Mouse (Mus musculus) midbrain, embryonic 12.5 days (tissue): ENCODE results near the gene Tmem131. TPM values are rescaled to one million over a fixed set of nuclear protein-coding genes. Genes with fewer than 3 reads are reported as not detected.

Source experiments
- ATAC-seq: fragments of 200-750 bp; cut with Nextera tagmentation; 2 replicates; pipeline ENCODE4 v1.8.0; 2017; ENCODE audit warnings: low read depth, moderate TSS enrichment, moderate library complexity; ENCODE audit not compliant: low FRiP score
- H3K27ac ChIP-seq: fragments of 300-500 bp; sonication (generic); replicated peaks from 2 replicates; pipeline ENCODE4 v1.5.1; 2016; ENCODE audit warnings: mild to moderate bottlenecking
- H3K27me3 ChIP-seq: fragments of 300-500 bp; sonication (generic); 2 replicates; pipeline ENCODE4 v1.6.1; 2016; ENCODE audit warnings: mild to moderate bottlenecking
- H3K36me3 ChIP-seq: fragments of 300-500 bp; sonication (generic); 2 replicates; pipeline ENCODE4 v1.6.1; 2016
- H3K4me1 ChIP-seq: fragments of 300-500 bp; sonication (generic); 2 replicates; pipeline ENCODE4 v1.6.1; 2016
- H3K4me2 ChIP-seq: fragments of 300-500 bp; sonication (generic); replicated peaks from 2 replicates; pipeline ENCODE4 v1.6.1; 2016; ENCODE audit warnings: mild to moderate bottlenecking, moderate library complexity
- H3K4me3 ChIP-seq: fragments of 300-500 bp; sonication (generic); 2 replicates; pipeline ENCODE4 v1.5.1; 2016; ENCODE audit warnings: mild to moderate bottlenecking
- H3K9ac ChIP-seq: fragments of 300-500 bp; sonication (generic); replicated peaks from 2 replicates; pipeline ENCODE4 v1.6.1; 2016; ENCODE audit warnings: mild to moderate bottlenecking, moderate library complexity
- H3K9me3 ChIP-seq: fragments of 300-500 bp; sonication (generic); 2 replicates; pipeline ENCODE4 v1.6.1; 2016; ENCODE audit warnings: mild to moderate bottlenecking
- WGBS: fragments of 180-500 bp; shearing (Covaris S2); methylation state at CpG from one replicate; pipeline ENCODE4 v1.1.7; 2016; 5-methylcytosine and 5-hydroxymethylcytosine counted together
- polyA plus RNA-seq: library from polyadenylated mRNA; unstranded; fragments of >200 nt; fragmentation: Nextera tagmentation; extraction: Ambion mirVana; gene quantifications from 2 replicates; pipeline ENCODE4 v1.2.1, GENCODE M21; 2016

The Tmem131 gene
- polyA plus RNA-seq, 1 experiment from 2014 or later: 17.8 TPM

GRCm38 (mm10) chr1:36923911-36924310 lies 19.6 kb downstream of the Tmem131 start:
- Histone ChIP-seq H3K9me3 (no peaks in the 10 kb centered on the region), H3K27me3 (no peaks in the 10 kb centered on the region), H3K4me3 (no peak overlapping the region), H3K4me1 (peaks cover 32% of the 10 kb centered on the region), H3K9ac (no peak overlapping the region), H3K36me3 (no peaks in the 10 kb centered on the region), H3K27ac (no peak overlapping the region), H3K4me2 (no peak overlapping the region)
- ATAC-seq: no peak

DNA sequence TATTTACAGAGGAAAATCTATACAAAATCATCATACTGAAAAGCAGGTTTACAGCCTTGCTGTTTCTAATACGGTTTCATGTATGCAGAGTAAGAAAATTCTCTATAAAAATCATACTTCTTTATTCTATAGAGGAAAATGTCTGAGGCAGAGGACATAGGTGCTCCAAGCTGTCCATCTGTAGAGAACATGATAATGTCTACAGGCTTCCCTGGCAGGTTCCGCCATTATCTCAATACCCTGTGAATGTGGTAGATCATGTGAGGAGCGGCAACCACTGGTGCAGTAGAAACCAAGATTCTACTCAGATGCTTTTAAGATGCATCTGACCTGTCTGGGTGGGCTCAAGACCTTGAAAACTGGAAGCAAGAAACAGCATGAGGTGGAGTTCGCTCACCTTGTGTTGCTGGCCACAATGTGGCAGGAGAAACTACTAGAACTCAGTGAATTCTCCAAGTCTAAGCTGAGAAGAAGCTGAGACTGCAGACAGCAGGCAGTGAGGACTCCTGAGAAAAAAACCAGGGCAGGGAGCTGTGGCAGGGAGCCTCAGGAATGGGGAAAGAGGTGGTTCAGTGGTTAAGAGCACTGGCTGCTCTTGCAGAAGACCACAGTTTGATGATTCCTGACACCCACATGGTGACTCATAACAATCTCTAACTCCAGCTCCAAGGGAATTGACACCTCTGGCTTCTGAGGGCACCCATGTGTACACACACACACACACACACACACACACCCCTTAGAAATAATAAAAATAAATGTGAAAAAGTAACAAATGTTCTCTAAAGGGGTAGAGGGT lies 20.6 kb downstream of the Tmem131 start:
- Histone ChIP-seq H3K4me2 (no peak overlapping the region), H3K9me3 (no peaks in the 10 kb centered on the region), H3K36me3 (no peaks in the 10 kb centered on the region), H3K9ac (no peak overlapping the region), H3K27ac (no peak overlapping the region), H3K4me3 (no peak overlapping the region), H3K27me3 (no peaks in the 10 kb centered on the region), H3K4me1 (peaks cover 34% of the 10 kb centered on the region)
- no peak for ATAC-seq
- WGBS: 96% methylated on average over 4 of the region's 4 CpGs

GRCm38 (mm10) chr1:36921614-36922393 lies 21.7 kb downstream of the Tmem131 start:
- H3K27ac ChIP-seq: no peak overlapping the region; the same call in 1 of the 2 replicates
- H3K9ac ChIP-seq: no peak overlapping the region; the same call in 1 of the 2 replicates
- H3K4me3 ChIP-seq: no peak overlapping the region
- 55% methylated on average over 15 of the region's 15 CpGs for WGBS
- H3K4me2 ChIP-seq: no peak overlapping the region
- no peaks in the 10 kb centered on the region for H3K9me3 ChIP-seq
- H3K36me3 ChIP-seq: no peaks in the 10 kb centered on the region
- no peaks in the 10 kb centered on the region for H3K27me3 ChIP-seq
- H3K4me1 ChIP-seq: peaks cover 34% of the 10 kb centered on the region
- peak; percentile 75 for ATAC-seq

- no peaks in the 10 kb centered on the region for H3K9me3 ChIP-seq
- ATAC-seq: no peak
- no peaks in the 10 kb centered on the region for H3K36me3 ChIP-seq
- H3K27me3 ChIP-seq: no peaks in the 10 kb centered on the region
- H3K4me1 ChIP-seq: peaks cover 34% of the 10 kb centered on the region
- WGBS: 72% methylated on average over 4 of the region's 4 CpGs
- no peak overlapping the region for H3K4me2 ChIP-seq
- no peak overlapping the region for H3K4me3 ChIP-seq
- 0 out of 2 replicates have a peak overlapping the region, but pooled peaks have one; percentile 30 for H3K27ac ChIP-seq
- H3K9ac ChIP-seq: no peak overlapping the region
Observed at GRCm38 (mm10) chr1:36920726-36921125, 22.7 kb downstream of the Tmem131 start.

- no peak overlapping the region for H3K4me2 ChIP-seq
- no peaks in the 10 kb centered on the region for H3K27me3 ChIP-seq
- H3K36me3 ChIP-seq: no peaks in the 10 kb centered on the region
- H3K27ac ChIP-seq: peak overlapping the region; percentile 30; the same call in 1 of the 2 replicates
- H3K4me3 ChIP-seq: no peak overlapping the region
- no peak overlapping the region for H3K9ac ChIP-seq
- H3K4me1 ChIP-seq: peaks cover 37% of the 10 kb centered on the region
- 57% methylated on average over 3 of the region's 3 CpGs for WGBS
- ATAC-seq: no peak
- no peaks in the 10 kb centered on the region for H3K9me3 ChIP-seq
Observed at GRCm38 (mm10) chr1:36920154-36920716, 23.2 kb downstream of the Tmem131 start.

GRCm38 (mm10) chr1:36919728-36920127 lies 23.7 kb downstream of the Tmem131 start:
- H3K4me2 ChIP-seq: no peak overlapping the region
- peak overlapping the region; percentile 30; the same call in 1 of the 2 replicates for H3K27ac ChIP-seq
- 77% methylated on average over 1 of the region's 1 CpGs for WGBS
- no peak overlapping the region for H3K4me3 ChIP-seq
- peaks cover 37% of the 10 kb centered on the region for H3K4me1 ChIP-seq
- H3K9ac ChIP-seq: no peak overlapping the region
- no peaks in the 10 kb centered on the region for H3K9me3 ChIP-seq
- no peaks in the 10 kb centered on the region for H3K36me3 ChIP-seq
- ATAC-seq: no peak
- no peaks in the 10 kb centered on the region for H3K27me3 ChIP-seq

DNA sequence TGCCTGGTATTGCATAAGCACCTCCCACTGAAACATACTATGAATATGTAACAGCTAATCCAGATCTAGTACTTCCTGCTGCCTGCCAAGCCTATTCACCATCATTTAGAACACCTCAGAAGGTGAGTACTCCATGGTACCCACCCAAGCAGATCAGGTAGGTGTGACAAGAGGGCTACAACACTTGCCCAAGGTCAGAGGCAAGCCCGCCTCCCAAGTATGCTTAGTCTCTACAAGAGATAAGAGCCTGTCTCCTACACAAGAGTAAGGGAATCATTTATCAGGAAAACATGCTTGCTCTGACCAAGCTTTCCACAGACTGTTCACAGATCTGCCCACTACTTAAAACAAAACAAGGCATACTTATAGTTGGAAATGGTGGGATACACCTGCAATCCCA lies 26.0 kb downstream of the Tmem131 start:
- H3K36me3 ChIP-seq: no peaks in the 10 kb centered on the region
- no peak overlapping the region for H3K4me2 ChIP-seq
- H3K9me3 ChIP-seq: no peaks in the 10 kb centered on the region
- H3K27me3 ChIP-seq: no peaks in the 10 kb centered on the region
- no peak for ATAC-seq
- H3K27ac ChIP-seq: no peak overlapping the region
- WGBS: 100% methylated on average over 1 of the region's 1 CpGs
- no peak overlapping the region for H3K9ac ChIP-seq
- H3K4me3 ChIP-seq: no peak overlapping the region
- peaks cover 40% of the 10 kb centered on the region for H3K4me1 ChIP-seq

DNA sequence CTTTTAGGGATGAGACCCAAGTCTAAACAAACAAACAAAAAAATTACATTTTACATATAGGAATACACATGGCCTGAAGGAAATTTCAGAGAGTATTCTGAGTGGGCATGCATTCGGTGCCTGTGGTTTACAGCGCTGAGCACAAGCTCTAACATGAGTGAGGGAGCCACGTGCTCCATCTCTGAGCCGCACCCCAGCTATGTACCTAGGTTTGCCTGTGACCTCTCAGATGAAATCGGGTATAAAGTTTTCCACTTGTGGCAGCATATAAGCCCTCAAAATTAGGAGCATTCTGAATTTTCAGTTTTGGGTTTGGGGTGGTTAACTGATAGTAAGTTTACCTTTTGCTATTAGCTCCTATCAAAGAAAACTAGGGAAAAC lies 28.3 kb downstream of the Tmem131 start:
- WGBS: 97% methylated on average over 5 of the region's 5 CpGs
- peaks cover 19% of the 10 kb centered on the region for H3K4me1 ChIP-seq
- no peak overlapping the region for H3K4me2 ChIP-seq
- H3K27me3 ChIP-seq: no peaks in the 10 kb centered on the region
- no peak overlapping the region for H3K9ac ChIP-seq
- no peaks in the 10 kb centered on the region for H3K36me3 ChIP-seq
- ATAC-seq: no peak
- no peak overlapping the region for H3K4me3 ChIP-seq
- H3K27ac ChIP-seq: no peak overlapping the region
- H3K9me3 ChIP-seq: no peaks in the 10 kb centered on the region

DNA sequence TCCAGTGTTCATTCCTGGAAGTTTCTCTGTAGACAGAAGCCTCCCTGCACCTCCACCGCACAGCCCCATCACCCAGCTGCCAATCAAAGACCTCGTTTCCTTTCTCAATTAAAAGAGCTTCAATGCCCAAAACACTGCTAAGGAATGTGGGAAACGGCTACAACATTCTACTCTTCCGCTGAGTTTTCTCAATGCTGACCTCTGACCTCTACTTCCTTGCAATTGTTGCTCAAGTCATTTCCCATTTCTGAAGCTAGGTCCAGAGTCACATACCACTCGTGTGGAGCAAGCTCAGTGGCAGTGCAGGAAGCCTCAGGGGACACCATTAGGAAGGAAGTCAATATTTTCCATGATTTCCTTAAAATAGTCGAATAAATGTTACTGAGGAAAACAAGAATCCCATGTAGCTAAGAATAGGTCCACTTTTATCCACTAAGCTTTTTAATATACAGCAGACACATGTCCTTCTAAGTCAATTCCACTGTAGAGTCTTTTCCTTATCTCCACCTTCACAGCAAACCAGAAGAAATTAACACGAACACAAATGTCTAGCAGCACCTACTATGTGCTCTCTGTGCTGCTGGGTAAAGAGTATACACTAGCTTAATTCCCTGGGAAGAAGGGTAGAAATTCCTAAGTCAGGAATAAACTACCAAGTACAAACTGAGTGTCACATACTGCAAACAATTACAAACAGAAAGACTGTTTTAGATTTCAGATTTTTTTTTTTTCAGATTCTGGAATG lies 28.8 kb downstream of the Tmem131 start:
- H3K27ac ChIP-seq: no peak overlapping the region
- no peak for ATAC-seq
- no peak overlapping the region for H3K9ac ChIP-seq
- peaks cover 14% of the 10 kb centered on the region; the same call in 1 of the 2 replicates for H3K4me1 ChIP-seq
- H3K27me3 ChIP-seq: no peaks in the 10 kb centered on the region
- no peaks in the 10 kb centered on the region for H3K9me3 ChIP-seq
- H3K4me3 ChIP-seq: no peak overlapping the region
- H3K4me2 ChIP-seq: no peak overlapping the region
- WGBS: 57% methylated on average over 7 of the region's 7 CpGs
- H3K36me3 ChIP-seq: no peaks in the 10 kb centered on the region

DNA sequence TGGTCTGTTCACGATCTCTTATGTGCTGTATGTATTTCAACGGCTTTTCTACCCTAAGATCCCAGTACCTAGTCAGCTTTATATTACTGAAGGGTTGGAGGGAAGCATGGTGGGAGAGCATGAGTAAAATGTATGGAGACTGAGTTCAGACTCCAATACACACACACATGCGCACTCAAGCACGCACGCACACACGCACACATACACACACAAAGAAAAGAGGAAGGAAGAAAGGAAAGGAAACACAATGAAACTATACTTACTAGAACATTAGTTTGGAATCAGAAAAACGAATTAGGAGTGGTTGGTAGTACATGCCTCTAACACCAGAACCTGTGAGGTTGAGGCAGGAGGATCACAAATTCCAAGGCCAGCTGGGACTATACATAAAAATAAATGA lies 29.7 kb downstream of the Tmem131 start:
- Histone ChIP-seq H3K4me2 (no peak overlapping the region), H3K4me3 (no peak overlapping the region), H3K27me3 (no peaks in the 10 kb centered on the region), H3K9ac (no peak overlapping the region), H3K27ac (no peak overlapping the region), H3K36me3 (no peaks in the 10 kb centered on the region), H3K4me1 (0 out of 2 replicates have a peak, but pooled peaks cover 6% of the 10 kb centered on the region), H3K9me3 (no peaks in the 10 kb centered on the region)
- ATAC-seq: no peak
- WGBS: 97% methylated on average over 7 of the region's 7 CpGs

GRCm38 (mm10) chr1:36912239-36912638 lies 31.2 kb downstream of the Tmem131 start:
- no peak overlapping the region for H3K4me2 ChIP-seq
- H3K27ac ChIP-seq: no peak overlapping the region
- H3K4me3 ChIP-seq: no peak overlapping the region
- 0 out of 2 replicates have a peak, but pooled peaks cover 5% of the 10 kb centered on the region for H3K4me1 ChIP-seq
- ATAC-seq: no peak
- 0 out of 2 replicates have a peak, but pooled peaks cover 1% of the 10 kb centered on the region for H3K36me3 ChIP-seq
- H3K9me3 ChIP-seq: no peaks in the 10 kb centered on the region
- H3K27me3 ChIP-seq: no peaks in the 10 kb centered on the region
- 90% methylated on average over 1 of the region's 1 CpGs for WGBS
- no peak overlapping the region for H3K9ac ChIP-seq
